Mouse (Mus musculus): Measurements from ENCODE around the gene Lias.

- no peak for TF ChIP-seq POLR2A (IDR thresholded peaks at IDR 0.05; ENCODE audit: control insufficient read depth, low read depth, low read length)
- no peak for TF ChIP-seq CTCF (IDR thresholded peaks at IDR 0.05; ENCODE audit: control insufficient read depth, insufficient read depth, insufficient replicate concordance, low read depth, low read length)
Observed at GRCm38 (mm10) chr5:65385704-65386103, 5.6 kb upstream of the Lias start.

All from testis, adult 2 months (tissue).